Mouse (Mus musculus): ENCODE results near the gene Lgr5. TPM values are rescaled to one million over a fixed set of nuclear protein-coding genes. Genes with fewer than 3 reads are reported as not detected.
A peak's percentile ranks its signal among the peaks of the same experiment; 100 is the strongest.

Gene Lgr5
- polyA plus RNA-seq, 1 experiment from 2014 or later = 3.9 TPM

DNA sequence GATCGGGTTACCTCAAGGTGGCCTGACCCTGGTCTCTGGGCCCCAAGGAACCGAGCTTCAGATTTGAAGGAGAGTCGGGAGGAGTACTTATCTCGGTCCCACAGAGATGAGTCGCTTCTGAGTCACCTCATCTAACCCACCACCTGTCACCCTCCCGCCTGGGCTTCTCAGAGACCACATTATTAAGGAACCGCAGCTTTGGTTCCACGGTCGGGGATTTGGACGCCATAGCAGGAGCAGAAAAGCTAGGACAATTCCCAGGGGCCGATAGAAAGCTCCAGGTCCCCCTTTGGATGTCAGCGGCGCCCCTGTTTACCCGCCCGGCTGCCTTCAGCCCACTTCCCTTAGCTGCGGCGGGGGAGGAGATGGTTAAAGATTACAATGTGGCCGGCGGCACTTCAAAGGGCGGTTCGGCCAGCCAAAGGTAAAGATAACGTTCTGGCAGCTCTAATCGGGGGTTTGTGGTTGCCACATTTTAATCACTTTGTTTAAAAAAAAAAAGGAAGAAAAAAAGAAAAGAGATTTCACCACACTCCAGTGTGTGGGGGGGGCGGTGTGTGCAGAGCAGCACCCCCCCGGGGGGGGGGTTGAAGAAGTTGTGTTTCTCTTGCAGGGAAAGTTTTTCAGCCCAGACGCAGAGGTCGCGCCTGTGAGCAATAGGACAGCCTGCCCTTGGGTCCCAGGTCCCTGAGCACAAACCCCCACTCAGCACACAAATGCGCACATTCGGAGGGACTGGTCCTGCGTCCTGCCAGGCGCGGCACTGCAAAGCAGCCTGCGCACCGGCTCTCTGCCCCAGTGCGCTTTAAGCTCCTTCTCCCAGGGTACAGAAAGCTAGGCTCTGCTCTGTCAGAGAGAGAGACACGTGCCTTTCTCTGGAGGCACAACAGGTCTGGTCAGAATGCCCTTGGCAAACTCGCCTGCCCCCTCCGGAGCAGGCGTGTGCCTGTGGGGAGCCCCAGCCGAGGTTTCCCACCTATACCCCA is 1.0 kb downstream of the Lgr5 start:
- ATAC-seq = peak; percentile 69
- H3K9me3 ChIP-seq (replicated peaks) = no peaks in the 10 kb centered on the region
- no peak overlapping the region for H3K9ac ChIP-seq
- H3K4me1 ChIP-seq = peaks cover 15% of the 10 kb centered on the region; the same call in 1 of the 2 replicates
- H3K27ac ChIP-seq = peak overlapping the region; percentile 36; the same call in 1 of the 2 replicates
- peak overlapping the region; percentile 49 for H3K4me3 ChIP-seq
- WGBS (ENCODE audit: insufficient replicate concordance) = under 1% methylated on average over 41 of the region's 41 CpGs
- no peaks in the 10 kb centered on the region for H3K36me3 ChIP-seq
- peaks cover 67% of the 10 kb centered on the region for H3K27me3 ChIP-seq (replicated peaks)
- peak overlapping the region; percentile 61 for H3K4me2 ChIP-seq

DNA sequence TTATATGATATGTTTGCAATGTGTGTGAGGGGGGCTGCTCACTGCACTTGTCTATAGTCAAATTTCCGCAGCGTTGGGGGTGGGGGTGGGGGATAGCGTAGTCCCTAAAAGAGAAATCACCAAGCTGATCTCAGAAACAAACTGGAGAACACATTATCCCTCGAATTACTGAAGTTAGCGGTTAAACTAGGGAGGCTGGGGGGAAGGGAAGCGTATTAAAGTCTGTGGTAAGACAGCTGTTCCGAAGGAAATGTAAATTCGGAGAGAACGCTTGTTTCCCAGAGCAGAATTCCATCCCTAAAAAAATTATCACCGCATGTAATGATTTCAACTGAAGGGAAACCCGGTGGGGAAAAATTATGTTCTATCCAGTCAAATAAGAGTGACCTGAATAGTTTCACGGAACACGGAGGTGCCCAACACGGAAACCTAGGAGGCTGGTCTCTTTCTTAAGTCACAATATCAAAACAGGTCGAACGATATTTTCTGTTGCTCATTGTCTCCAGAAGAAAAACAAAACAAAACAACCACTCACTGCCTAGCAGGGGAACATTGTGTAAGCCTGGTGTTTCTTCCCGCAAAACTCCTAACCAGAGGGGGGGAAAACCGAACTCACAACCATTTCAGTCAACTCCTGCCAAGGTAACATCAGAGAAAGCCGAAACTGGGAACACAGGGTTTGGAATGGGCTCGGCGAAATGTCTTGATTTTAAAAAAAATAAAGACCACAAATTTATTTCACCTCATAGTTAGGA is 1.9 kb downstream of the Lgr5 start:
- Histone ChIP-seq H3K9ac (no peak overlapping the region), H3K27ac (no peak overlapping the region), H3K27me3 (replicated peaks) (peaks cover 67% of the 10 kb centered on the region), H3K4me3 (peak overlapping the region; percentile 49), H3K4me1 (peaks cover 15% of the 10 kb centered on the region; the same call in 1 of the 2 replicates), H3K36me3 (no peaks in the 10 kb centered on the region), H3K9me3 (replicated peaks) (no peaks in the 10 kb centered on the region), H3K4me2 (peak overlapping the region; percentile 61)
- WGBS (ENCODE audit: insufficient replicate concordance) = 2% methylated on average over 21 of the region's 21 CpGs
- no peak for ATAC-seq

DNA sequence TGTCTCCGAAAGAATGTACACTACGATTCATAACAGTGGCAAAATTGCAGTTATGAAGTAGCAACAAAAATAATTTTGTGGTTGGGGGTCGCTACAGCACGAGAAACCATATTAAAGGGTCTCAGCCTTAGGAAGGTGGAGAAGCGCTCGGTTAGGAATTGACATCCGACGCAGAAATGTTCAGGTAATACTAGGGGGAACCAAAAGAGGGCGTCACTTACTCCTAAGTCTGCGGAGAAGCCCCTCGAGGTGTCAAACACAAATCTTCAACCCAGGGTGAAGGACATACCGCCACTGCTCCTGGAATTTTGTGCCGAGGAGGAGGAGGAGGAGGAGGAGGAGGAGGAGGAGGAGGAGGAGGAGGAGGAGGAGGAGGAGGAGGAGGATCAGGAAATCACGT is 2.9 kb downstream of the Lgr5 start:
- no peak overlapping the region for H3K4me3 ChIP-seq
- H3K4me1 ChIP-seq = peaks cover 15% of the 10 kb centered on the region; the same call in 1 of the 2 replicates
- H3K4me2 ChIP-seq = peak overlapping the region; percentile 61; the same call in 1 of the 2 replicates
- H3K27me3 ChIP-seq (replicated peaks) = peaks cover 59% of the 10 kb centered on the region
- no peaks in the 10 kb centered on the region for H3K36me3 ChIP-seq
- ATAC-seq = no peak
- no peak overlapping the region for H3K27ac ChIP-seq
- 28% methylated on average over 12 of the region's 14 CpGs for WGBS (ENCODE audit: insufficient replicate concordance)
- H3K9me3 ChIP-seq (replicated peaks) = no peaks in the 10 kb centered on the region
- H3K9ac ChIP-seq = no peak overlapping the region

DNA sequence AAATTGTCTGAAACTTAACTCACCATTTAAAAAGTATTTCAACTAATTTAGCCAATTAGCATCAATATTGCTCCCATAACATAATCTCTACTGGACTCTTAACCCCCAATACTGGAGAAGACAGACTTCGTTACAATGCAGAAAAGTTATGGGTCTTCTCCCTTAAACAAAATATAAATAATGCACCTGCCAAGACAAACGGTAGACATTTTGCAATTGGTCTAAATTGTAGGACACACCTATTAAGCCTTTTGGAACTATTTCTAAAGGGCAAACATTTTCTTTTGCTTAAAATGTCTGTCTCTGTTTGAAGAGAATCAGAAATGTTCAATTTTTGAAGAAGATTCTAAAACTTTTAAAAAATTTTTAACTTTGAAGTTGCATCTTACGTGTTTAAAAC is 4.5 kb downstream of the Lgr5 start:
- WGBS (ENCODE audit: insufficient replicate concordance) = 71% methylated on average over 3 of the region's 3 CpGs
- Histone ChIP-seq H3K36me3 (no peaks in the 10 kb centered on the region), H3K4me1 (peaks cover 15% of the 10 kb centered on the region; the same call in 1 of the 2 replicates), H3K4me2 (no peak overlapping the region), H3K27me3 (replicated peaks) (peaks cover 45% of the 10 kb centered on the region), H3K4me3 (no peak overlapping the region), H3K9me3 (replicated peaks) (no peaks in the 10 kb centered on the region), H3K27ac (no peak overlapping the region), H3K9ac (no peak overlapping the region)
- ATAC-seq = no peak

DNA sequence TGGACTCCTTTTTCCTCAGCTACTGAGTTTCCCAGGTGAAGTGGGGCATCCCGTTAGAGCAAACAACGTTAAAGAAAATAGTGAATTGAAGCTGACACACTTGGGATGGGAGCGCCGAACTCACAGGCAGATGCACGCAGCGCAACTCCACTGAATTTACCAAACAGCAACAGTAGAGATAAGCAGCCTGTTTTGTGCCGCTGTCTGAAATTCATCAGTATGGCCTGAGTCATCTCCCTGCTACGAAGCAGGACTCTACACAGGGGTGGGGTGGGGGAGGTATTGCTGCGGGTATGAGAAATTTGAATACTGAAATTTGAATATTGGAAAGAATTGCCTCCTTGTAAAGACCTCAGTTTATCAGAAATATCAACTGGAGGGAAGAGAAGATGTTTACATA is 5.6 kb downstream of the Lgr5 start:
- Histone ChIP-seq H3K36me3 (no peaks in the 10 kb centered on the region), H3K27ac (no peak overlapping the region), H3K27me3 (replicated peaks) (peaks cover 34% of the 10 kb centered on the region), H3K9ac (no peak overlapping the region), H3K4me2 (no peak overlapping the region), H3K4me1 (peaks cover 7% of the 10 kb centered on the region; the same call in 1 of the 2 replicates), H3K9me3 (replicated peaks) (no peaks in the 10 kb centered on the region), H3K4me3 (no peak overlapping the region)
- no peak for ATAC-seq
- WGBS (ENCODE audit: insufficient replicate concordance) = 52% methylated on average over 9 of the region's 9 CpGs

DNA sequence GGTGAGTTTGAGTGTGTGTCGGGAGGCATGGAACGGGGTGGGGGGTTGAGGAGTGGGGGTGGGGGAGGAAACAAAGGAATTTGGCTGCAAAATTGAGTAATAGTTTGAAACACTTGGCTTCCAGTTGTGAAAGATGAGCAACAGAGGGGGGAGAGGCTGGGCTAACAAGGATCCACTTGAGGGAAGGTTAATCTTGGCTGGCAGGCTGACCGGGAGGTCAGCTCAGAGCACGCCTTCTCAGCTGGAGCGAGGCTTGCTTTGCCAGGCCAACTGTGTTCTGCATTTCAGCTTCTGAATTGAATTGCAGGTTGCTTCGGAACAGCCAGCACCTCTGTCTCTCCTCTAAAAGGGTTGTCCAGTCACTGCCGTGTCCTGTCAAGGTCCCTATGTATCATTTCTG is 8.1 kb downstream of the Lgr5 start:
- no peak for ATAC-seq

DNA sequence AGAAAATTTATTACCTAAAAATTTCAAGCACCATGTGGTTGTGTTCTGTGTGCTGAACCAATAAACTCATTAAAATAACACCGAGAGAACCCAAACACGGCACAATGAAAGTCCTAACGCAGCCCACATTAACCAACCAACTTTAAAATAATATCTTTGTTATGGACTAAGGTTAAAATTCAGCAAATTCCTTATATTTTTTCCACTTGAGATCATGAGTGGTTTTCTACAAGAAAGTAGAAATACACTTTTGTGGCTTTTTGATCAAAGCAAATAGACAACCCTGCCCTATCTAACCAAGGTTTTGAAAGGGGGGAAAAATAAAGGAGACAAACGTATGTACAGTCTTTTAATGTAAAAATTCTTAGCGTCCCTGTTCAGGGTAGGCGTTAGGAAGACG is 8.5 kb downstream of the Lgr5 start:
- WGBS (ENCODE audit: insufficient replicate concordance) = 69% methylated on average over 7 of the region's 7 CpGs
- no peaks in the 10 kb centered on the region for H3K4me1 ChIP-seq

More for the DNA sequence above, 8.1 kb downstream of the Lgr5 start:
- WGBS (ENCODE audit: insufficient replicate concordance) = 47% methylated on average over 7 of the region's 7 CpGs
- H3K36me3 ChIP-seq = no peaks in the 10 kb centered on the region
- peaks cover 9% of the 10 kb centered on the region for H3K27me3 ChIP-seq (replicated peaks)
- no peak overlapping the region for H3K4me2 ChIP-seq
- H3K4me3 ChIP-seq = no peak overlapping the region
- no peak overlapping the region for H3K27ac ChIP-seq
- H3K4me1 ChIP-seq = no peaks in the 10 kb centered on the region
- H3K9me3 ChIP-seq (replicated peaks) = no peaks in the 10 kb centered on the region
- H3K9ac ChIP-seq = no peak overlapping the region

DNA sequence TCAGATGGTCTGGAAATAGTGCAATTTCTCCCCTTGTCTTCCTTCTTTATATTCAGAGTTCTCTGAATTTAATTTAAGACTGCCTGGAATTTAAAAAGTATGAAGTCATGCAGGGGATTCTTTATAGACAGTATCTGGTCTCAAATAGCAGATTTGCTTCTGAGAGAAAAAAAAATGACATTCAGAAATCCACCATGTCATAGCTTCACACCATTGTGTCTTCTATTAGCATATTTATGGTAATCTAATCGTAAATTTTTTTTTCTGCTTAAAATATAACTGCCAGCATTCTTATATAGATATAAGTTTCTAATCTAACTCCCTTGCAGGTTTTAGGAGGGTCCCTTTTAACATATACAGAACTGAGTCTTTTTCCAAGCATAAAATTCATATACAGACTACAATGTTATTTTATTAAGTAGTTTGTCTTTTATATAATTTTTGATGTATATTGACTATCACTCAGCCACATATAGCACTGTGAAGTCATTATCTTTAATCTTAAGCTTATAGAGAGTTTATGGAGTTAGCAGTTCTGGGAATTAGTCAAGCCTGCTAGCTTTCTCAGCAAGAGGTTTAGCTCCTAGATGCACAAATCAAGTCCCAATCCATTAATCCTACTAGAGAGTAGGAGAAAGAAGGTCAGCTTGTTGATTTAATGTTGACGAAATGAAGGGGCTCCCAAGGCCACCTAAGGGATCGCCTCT is 15.7 kb downstream of the Lgr5 start:
- no peaks in the 10 kb centered on the region for H3K4me1 ChIP-seq
- no peaks in the 10 kb centered on the region for H3K36me3 ChIP-seq
- H3K4me3 ChIP-seq = no peak overlapping the region
- no peak overlapping the region for H3K4me2 ChIP-seq
- H3K27ac ChIP-seq = no peak overlapping the region
- ATAC-seq = no peak
- WGBS (ENCODE audit: insufficient replicate concordance) = 52% methylated on average over 3 of the region's 3 CpGs
- no peaks in the 10 kb centered on the region for H3K27me3 ChIP-seq (replicated peaks)
- H3K9me3 ChIP-seq (replicated peaks) = no peaks in the 10 kb centered on the region
- no peak overlapping the region for H3K9ac ChIP-seq

More for the DNA sequence above, 8.5 kb downstream of the Lgr5 start:
- no peaks in the 10 kb centered on the region for H3K36me3 ChIP-seq
- H3K9me3 ChIP-seq (replicated peaks) = no peaks in the 10 kb centered on the region
- no peak for ATAC-seq
- no peak overlapping the region for H3K9ac ChIP-seq
- no peak overlapping the region for H3K27ac ChIP-seq
- H3K4me2 ChIP-seq = no peak overlapping the region
- no peak overlapping the region for H3K4me3 ChIP-seq
- H3K27me3 ChIP-seq (replicated peaks) = peaks cover 5% of the 10 kb centered on the region

DNA sequence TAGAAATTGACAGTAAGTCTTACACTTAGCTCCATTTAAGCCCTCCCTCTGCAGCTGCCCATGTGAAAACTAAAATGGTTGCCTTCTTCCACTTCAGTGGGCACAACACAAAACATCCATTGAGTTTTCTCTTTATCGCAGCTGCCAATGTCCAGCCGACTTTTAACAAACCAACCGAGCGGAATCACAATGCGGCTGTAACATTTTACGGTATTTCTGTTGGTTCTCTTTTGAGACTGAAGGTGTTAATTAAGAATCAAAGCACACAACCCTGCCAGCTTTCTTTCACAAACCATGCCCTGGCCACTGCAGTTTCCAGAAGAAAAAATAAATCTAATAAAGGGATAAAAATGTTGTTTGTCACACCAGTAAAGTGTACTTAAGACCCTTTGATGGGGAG is 16.3 kb downstream of the Lgr5 start:
- ATAC-seq = no peak
- H3K27ac ChIP-seq = no peak overlapping the region
- H3K36me3 ChIP-seq = no peaks in the 10 kb centered on the region
- H3K9me3 ChIP-seq (replicated peaks) = no peaks in the 10 kb centered on the region
- H3K4me1 ChIP-seq = no peaks in the 10 kb centered on the region
- H3K4me2 ChIP-seq = no peak overlapping the region
- 87% methylated on average over 6 of the region's 6 CpGs for WGBS (ENCODE audit: insufficient replicate concordance)
- no peaks in the 10 kb centered on the region for H3K27me3 ChIP-seq (replicated peaks)
- H3K4me3 ChIP-seq = no peak overlapping the region
- no peak overlapping the region for H3K9ac ChIP-seq

DNA sequence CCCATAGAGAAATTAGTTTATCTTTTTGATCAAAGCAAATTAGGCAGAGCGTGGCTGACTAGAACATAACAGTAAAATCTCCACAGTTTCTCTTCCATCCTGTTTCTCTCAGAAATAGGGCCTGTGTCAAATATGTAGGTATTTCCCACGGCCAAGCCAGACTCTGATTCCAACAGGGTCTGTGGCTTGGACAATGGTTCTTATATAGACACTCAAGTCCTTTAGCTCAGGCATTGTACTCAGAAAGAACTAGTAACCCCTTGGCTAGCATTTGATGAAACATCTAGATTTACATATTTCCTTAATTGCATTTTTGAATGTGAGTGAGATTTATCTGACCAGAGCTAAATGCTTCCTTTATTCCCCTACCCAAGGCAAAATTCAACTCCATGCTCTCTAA is 17.0 kb downstream of the Lgr5 start:
- no peak for ATAC-seq
- H3K27ac ChIP-seq = no peak overlapping the region
- no peak overlapping the region for H3K4me2 ChIP-seq
- H3K4me3 ChIP-seq = no peak overlapping the region
- H3K9ac ChIP-seq = no peak overlapping the region
- H3K4me1 ChIP-seq = no peaks in the 10 kb centered on the region
- no peaks in the 10 kb centered on the region for H3K9me3 ChIP-seq (replicated peaks)
- 79% methylated on average over 2 of the region's 2 CpGs for WGBS (ENCODE audit: insufficient replicate concordance)
- no peaks in the 10 kb centered on the region for H3K36me3 ChIP-seq
- no peaks in the 10 kb centered on the region for H3K27me3 ChIP-seq (replicated peaks)

DNA sequence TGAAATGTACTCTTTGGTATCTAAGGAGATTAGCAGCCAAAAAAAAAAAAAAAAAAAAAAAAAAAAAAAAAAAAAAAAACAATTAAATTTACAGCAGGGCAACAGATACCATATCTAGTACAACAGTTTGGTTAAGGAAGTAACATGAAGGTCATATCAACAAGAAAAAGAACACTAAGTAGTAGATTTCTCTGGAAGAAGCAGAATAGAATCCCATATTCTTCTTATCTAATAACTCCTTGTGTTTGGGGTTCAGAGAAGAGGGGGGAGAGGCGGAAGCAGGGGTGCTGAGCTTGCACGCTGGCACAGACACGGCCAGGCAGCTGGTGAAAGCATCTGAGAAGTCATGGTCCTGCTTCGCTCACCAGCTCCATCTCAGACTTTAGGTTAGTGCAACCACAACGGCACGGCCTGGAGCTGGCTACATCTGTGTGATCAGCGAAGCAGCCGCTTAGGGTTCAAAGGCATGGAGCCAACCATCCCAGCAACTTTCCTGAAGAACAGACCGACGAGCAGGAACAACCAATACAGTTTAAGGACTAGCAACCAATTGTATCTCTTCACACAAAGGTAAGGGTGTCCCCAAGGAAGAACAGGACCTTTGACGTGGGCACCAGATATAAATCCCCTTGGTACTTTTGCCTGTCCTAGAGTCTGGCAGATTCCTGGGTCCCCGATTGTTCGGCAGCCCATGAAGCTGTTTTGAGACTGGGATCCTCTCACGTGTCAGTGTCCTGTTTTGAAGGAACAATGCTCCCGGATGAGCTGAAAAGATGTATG is 17.7 kb downstream of the Lgr5 start, which contains the start of gene A930009A15Rik:
TSS of gene A930009A15Rik (plus strand) at position 275 of the 780 bp plus-strand sequence.
- 79% methylated on average over 15 of the region's 15 CpGs for WGBS (ENCODE audit: insufficient replicate concordance)
- no peak for ATAC-seq
- no peaks in the 10 kb centered on the region for H3K4me1 ChIP-seq
- H3K36me3 ChIP-seq = no peaks in the 10 kb centered on the region
- H3K27me3 ChIP-seq (replicated peaks) = no peaks in the 10 kb centered on the region
- no peak within 1 kb of the TSS for H3K9ac ChIP-seq
- no peak within 1 kb of the TSS for H3K27ac ChIP-seq
- H3K4me3 ChIP-seq = no peak within 1 kb of the TSS
- no peaks in the 10 kb centered on the region for H3K9me3 ChIP-seq (replicated peaks)
- no peak within 1 kb of the TSS for H3K4me2 ChIP-seq
